Mouse (Mus musculus) heart, adult 2 months (tissue): ENCODE results near the gene B2m. TPM values are rescaled to one million over a fixed set of nuclear protein-coding genes. Genes with fewer than 3 reads are reported as not detected.

ENCODE experiments used
- DNase-seq, 2 experiments: peaks; one replicate each; pipeline ENCODE4 v3.0.0; 2021
- H3K27ac ChIP-seq: fragments of 200-600 bp; 2 replicates; pipeline ENCODE4 v1.8.1; 2022
- H3K27me3 ChIP-seq: fragments of 200-500 bp; 2 replicates; pipeline ENCODE4 v1.6.1; 2012; ENCODE audit warnings: mild to moderate bottlenecking, low read length, inconsistent platforms, mixed read lengths; ENCODE audit not compliant: control insufficient read depth, insufficient read depth
- H3K36me3 ChIP-seq: fragments of 200-500 bp; 2 replicates; pipeline ENCODE4 v1.6.1; 2012; ENCODE audit warnings: low read length, inconsistent platforms; ENCODE audit not compliant: control insufficient read depth, insufficient read depth
- H3K4me1 ChIP-seq: fragments of 200-500 bp; 2 replicates; pipeline ENCODE4 v1.6.1; 2011; ENCODE audit warnings: low read length; ENCODE audit not compliant: control insufficient read depth, insufficient read depth
- H3K4me3 ChIP-seq: fragments of 200-600 bp; 2 replicates; pipeline ENCODE4 v1.8.1; 2022
- H3K79me2 ChIP-seq: fragments of 200-500 bp; replicated peaks from 2 replicates; pipeline ENCODE4 v1.6.1; 2012; ENCODE audit warnings: mild to moderate bottlenecking, inconsistent platforms, low read length, moderate library complexity, mixed read lengths; ENCODE audit not compliant: control insufficient read depth, insufficient read depth
- H3K9ac ChIP-seq: fragments of 200-500 bp; 2 replicates; pipeline ENCODE4 v1.6.1; 2012; ENCODE audit warnings: low read depth, mild to moderate bottlenecking, control low read depth, inconsistent platforms, low read length, mixed read lengths
- CTCF ChIP-seq: fragments of 200-600 bp; IDR thresholded peaks from 2 replicates; pipeline ENCODE4 v1.8.1; 2022; ENCODE audit warnings: antibody characterized with exemption, mild to moderate bottlenecking, moderate library complexity
- EP300 ChIP-seq: fragments of 200-500 bp; IDR thresholded peaks from 2 replicates; pipeline ENCODE4 v1.6.1; 2011; ENCODE audit warnings: low read depth, low read length, control low read depth; ENCODE audit not compliant: insufficient read depth
- POLR2A ChIP-seq: fragments of 200-500 bp; IDR thresholded peaks from 2 replicates; pipeline ENCODE4 v1.6.1; 2011; ENCODE audit warnings: mild to moderate bottlenecking, low read depth, low read length, control low read depth; ENCODE audit not compliant: insufficient read depth
- WGBS: fragments of 180-500 bp; shearing (Covaris S2); methylation state at CpG from one replicate; pipeline ENCODE4 v1.1.7; 2018; 5-methylcytosine and 5-hydroxymethylcytosine counted together
- intact Hi-C: fragments of 180-260 bp; cut with DNase I; formaldehyde crosslinking; loops from one replicate; pipeline ENCODE4 v1.15.1; 2025
- polyA plus RNA-seq: library from polyadenylated mRNA; depleted of rRNA; stranded (reverse); fragments of >200 nt; gene quantifications from 2 replicates; pipeline ENCODE4 v1.2.3, GENCODE M21; 2012
- total RNA-seq, 2 experiments: library from RNA; stranded (reverse); gene quantifications; 2 replicates each; pipeline ENCODE4 v1.2.3; 2021

Gene B2m
- total and polyA plus RNA-seq, 3 experiments: 201 to 574 (median 240) TPM

DNA sequence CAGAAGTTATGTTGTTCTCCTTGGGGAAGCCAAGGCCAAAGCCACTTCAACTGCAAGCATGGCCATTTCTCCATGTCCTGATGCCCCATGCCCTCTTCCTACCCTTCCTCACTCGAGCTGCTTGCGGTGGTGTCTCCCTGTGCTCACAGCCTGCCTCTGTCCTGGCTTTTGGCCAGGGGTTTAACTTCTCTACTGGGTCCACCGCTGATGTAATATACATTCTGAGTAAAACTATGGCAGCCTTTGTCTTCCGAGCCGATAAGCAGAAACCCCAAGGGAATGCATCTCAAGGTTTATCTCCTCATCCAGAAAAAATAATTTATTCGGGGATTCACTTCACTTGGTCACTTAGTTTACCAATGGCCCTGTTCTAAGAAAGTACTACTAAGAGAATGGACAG is 799 bp upstream of the B2m start:
- peak overlapping the region; percentile 96 for H3K27ac ChIP-seq
- intact Hi-C loops: no loop called here
- H3K36me3 ChIP-seq: peaks cover 18% of the 10 kb centered on the region
- H3K27me3 ChIP-seq: no peaks in the 10 kb centered on the region
- H3K4me3 ChIP-seq: peak overlapping the region; percentile 79
- WGBS: 25% methylated on average over 6 of the region's 6 CpGs
- H3K9ac ChIP-seq: no peak overlapping the region
- DNase-seq: peak; percentile 46 to 51
- TF ChIP-seq CTCF (no peak), EP300 (no peak), POLR2A (no peak)
- H3K4me1 ChIP-seq: peaks cover 8% of the 10 kb centered on the region
- H3K79me2 ChIP-seq: no peaks in the 10 kb centered on the region; the same call in 1 of the 2 replicates

DNA sequence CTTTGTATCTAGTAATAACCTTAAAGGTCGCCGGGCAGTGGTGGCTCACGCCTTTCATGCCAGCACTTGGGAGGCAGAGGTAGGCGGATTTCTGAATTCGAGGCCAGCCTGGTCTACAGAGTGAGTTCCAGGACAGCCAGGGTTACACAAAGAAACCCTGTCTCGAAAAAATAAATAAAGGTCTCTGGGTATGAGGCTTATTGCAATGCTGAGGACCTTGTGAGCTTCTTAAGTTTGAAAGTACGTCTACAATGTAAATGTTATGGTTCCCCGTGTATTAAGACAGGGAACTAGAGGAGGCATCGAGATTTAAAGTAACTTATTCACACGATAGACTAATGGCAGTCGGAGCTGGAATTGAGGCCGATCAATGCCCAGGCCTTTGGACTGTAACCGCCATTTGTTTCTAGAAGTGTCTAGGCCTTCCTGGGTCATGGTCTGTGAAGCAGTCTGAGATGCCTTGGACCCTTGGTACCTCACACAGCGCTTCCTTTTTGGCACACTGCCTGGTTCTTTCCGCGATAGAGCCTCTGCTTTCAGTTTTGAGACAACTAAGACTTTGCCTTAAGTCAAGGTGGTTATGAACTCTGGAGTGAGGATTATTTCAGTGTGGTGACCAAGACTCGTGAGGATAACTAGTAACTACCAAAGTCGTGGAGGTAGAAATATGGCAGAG is 894 bp downstream of the B2m start:
- H3K4me3 ChIP-seq: peak overlapping the region; percentile 79
- WGBS: 28% methylated on average over 18 of the region's 18 CpGs
- H3K27ac ChIP-seq: peak overlapping the region; percentile 96

DNA sequence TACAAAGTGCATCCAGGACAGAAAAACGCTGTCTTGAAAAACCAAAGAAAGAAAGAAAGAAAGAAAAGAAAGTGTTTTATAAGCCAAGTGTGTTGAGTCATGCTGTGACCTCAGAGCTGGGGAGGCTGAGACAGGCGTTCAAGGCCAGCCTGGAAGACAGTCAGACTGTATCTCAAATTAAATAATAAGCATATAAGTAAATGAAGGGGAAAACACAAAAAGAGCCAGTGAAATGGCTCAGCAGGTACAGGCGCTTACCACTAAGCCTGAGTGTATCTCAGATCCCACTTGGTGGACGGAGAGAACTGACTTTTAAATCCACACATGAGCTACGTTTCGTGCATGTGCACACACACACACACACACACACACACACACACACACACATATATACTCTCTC is 1.8 kb downstream of the B2m start:
- intact Hi-C loops: no loop called here
- no peaks in the 10 kb centered on the region for H3K27me3 ChIP-seq
- H3K4me1 ChIP-seq: peaks cover 8% of the 10 kb centered on the region
- TF ChIP-seq POLR2A (no peak), EP300 (no peak), CTCF (no peak)
- H3K27ac ChIP-seq: no peak overlapping the region
- H3K9ac ChIP-seq: no peak overlapping the region; the same call in 1 of the 2 replicates
- H3K4me3 ChIP-seq: peak overlapping the region; percentile 79
- WGBS: 57% methylated on average over 6 of the region's 6 CpGs
- no peak for DNase-seq
- peaks cover 23% of the 10 kb centered on the region for H3K36me3 ChIP-seq
- peaks cover 2% of the 10 kb centered on the region for H3K79me2 ChIP-seq

More for the DNA sequence above, 894 bp downstream of the B2m start:
- DNase-seq: peak; percentile 73 to 86
- peaks cover 23% of the 10 kb centered on the region for H3K36me3 ChIP-seq
- H3K27me3 ChIP-seq: no peaks in the 10 kb centered on the region
- H3K79me2 ChIP-seq: peaks cover 2% of the 10 kb centered on the region
- H3K9ac ChIP-seq: peak overlapping the region; percentile 87
- peaks cover 8% of the 10 kb centered on the region for H3K4me1 ChIP-seq
- intact Hi-C loops: loop anchor here (1.0 kb wide), 1 partner anchor 30 kb away; the partner anchor contains the start of gene Spg11
- peak; percentile 43; the same call in 1 of the 2 replicates for TF ChIP-seq POLR2A
- TF ChIP-seq EP300: peak; percentile 52; the same call in 1 of the 2 replicates
- TF ChIP-seq CTCF: no peak

DNA sequence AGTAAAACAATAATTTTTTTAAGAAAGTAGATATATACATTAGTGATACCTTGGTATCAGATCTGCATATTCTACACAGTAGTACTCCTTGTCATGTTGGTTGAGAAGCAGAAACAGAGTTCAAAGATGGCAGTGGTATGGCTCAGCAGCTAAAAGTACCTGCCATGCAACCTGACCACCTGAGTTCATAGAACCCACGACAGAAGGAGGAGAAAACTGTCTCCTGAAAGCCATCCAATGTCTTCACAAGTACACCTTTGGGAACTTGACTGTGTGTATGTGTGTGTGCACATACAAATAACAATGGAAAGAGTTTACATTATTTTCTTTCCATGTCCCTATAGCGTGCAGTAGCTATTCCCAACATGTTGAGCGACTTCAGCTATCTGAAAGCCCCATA is 2.2 kb downstream of the B2m start:
- Histone ChIP-seq H3K4me3 (peak overlapping the region; percentile 10; the same call in 1 of the 2 replicates), H3K27ac (no peak overlapping the region), H3K4me1 (peaks cover 8% of the 10 kb centered on the region), H3K9ac (no peak overlapping the region), H3K27me3 (no peaks in the 10 kb centered on the region), H3K36me3 (peaks cover 23% of the 10 kb centered on the region), H3K79me2 (peaks cover 2% of the 10 kb centered on the region)
- WGBS: 62% methylated on average over 3 of the region's 3 CpGs
- intact Hi-C loops: no loop called here
- no peak for DNase-seq
- TF ChIP-seq POLR2A (no peak), EP300 (no peak), CTCF (no peak)

DNA sequence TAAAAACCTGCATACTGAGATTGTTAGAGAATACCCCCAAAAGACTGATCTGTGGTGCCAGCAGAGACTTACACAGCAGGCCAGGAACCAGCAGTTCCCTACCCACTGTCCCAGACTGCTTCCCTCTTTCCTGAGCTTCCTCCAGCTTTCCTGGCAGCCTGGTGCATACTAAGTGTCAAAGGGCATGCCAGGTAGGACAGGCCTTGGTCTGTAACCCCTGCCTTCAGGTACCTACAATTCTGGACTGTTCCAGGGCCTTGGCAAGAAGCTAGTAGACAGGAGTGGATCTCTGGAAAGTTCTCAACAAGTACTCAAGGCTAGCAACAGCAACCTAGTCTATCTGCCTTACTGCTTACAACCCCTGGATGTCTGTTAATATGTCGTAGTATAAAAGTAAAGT is 3.7 kb downstream of the B2m start:
- H3K36me3 ChIP-seq: peaks cover 23% of the 10 kb centered on the region
- DNase-seq: no peak
- H3K4me1 ChIP-seq: peaks cover 8% of the 10 kb centered on the region
- no peaks in the 10 kb centered on the region for H3K27me3 ChIP-seq
- intact Hi-C loops: no loop called here
- H3K79me2 ChIP-seq: peaks cover 2% of the 10 kb centered on the region
- no peak overlapping the region for H3K4me3 ChIP-seq
- H3K27ac ChIP-seq: no peak overlapping the region
- H3K9ac ChIP-seq: no peak overlapping the region
- 90% methylated on average over 1 of the region's 1 CpGs for WGBS
- TF ChIP-seq POLR2A: no peak
- TF ChIP-seq EP300: no peak
- no peak for TF ChIP-seq CTCF

DNA sequence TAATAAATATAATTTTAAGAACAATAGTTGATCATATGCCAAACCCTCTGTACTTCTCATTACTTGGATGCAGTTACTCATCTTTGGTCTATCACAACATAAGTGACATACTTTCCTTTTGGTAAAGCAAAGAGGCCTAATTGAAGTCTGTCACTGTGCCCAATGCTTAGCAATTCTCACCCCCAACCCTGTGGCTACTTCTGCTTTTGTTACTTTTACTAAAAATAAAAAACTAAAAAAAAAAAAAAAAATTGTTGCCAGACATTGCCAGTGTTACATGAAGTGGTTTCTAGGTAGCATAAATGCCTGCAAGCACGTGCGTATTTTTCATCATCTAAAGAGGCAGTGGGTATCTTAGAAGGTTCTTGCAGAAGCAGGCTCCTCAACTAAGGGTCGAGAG is 5.4 kb downstream of the B2m start:
- Histone ChIP-seq H3K27me3 (no peaks in the 10 kb centered on the region), H3K27ac (no peak overlapping the region), H3K79me2 (peaks cover 2% of the 10 kb centered on the region), H3K4me1 (peaks cover 6% of the 10 kb centered on the region), H3K4me3 (no peak overlapping the region), H3K9ac (no peak overlapping the region), H3K36me3 (peaks cover 23% of the 10 kb centered on the region)
- 76% methylated on average over 3 of the region's 3 CpGs for whole genome bisulfite sequencing
- no peak for TF ChIP-seq POLR2A
- no peak for TF ChIP-seq CTCF
- no peak for TF ChIP-seq EP300
- no peak for DNase-seq
- intact Hi-C loops: no loop called here
